Mouse (Mus musculus) limb, embryonic 11.5 days (tissue): ENCODE results near the gene Sf3a1. TPM values are rescaled to one million over a fixed set of nuclear protein-coding genes. Genes with fewer than 3 reads are reported as not detected.
"Not testable (repeated sequence)": the region's sequence is repeated elsewhere in the genome, so short reads cannot be mapped to it uniquely, and the experiment has no call there.

Experiments used
- ATAC-seq: fragments of 200-750 bp; cut with Nextera tagmentation; 2 replicates; pipeline ENCODE4 v1.8.0; 2017; ENCODE audit warnings: low read depth; ENCODE audit not compliant: insufficient number of reproducible peaks, low FRiP score, low TSS enrichment
- DNase-seq: peaks from one replicate; pipeline ENCODE4 v3.0.0-alpha.2; 2015; ENCODE audit warnings: low spot score
- H3K27ac ChIP-seq: fragments of 300-500 bp; sonication (generic); replicated peaks from 2 replicates; pipeline ENCODE4 v1.5.1; 2014; ENCODE audit warnings: low read depth, mild to moderate bottlenecking, low read length
- H3K27me3 ChIP-seq: fragments of 300-500 bp; sonication (generic); 2 replicates; pipeline ENCODE4 v1.6.1; 2014; ENCODE audit warnings: mild to moderate bottlenecking, low read length, mixed read lengths; ENCODE audit not compliant: control insufficient read depth, insufficient read depth
- H3K36me3 ChIP-seq: fragments of 300-500 bp; sonication (generic); 2 replicates; pipeline ENCODE4 v1.6.1; 2014; ENCODE audit warnings: mild to moderate bottlenecking, low read length, moderate library complexity, mixed read lengths; ENCODE audit not compliant: control insufficient read depth, insufficient read depth
- H3K4me1 ChIP-seq: fragments of 300-500 bp; sonication (generic); 2 replicates; pipeline ENCODE4 v1.6.1; 2014; ENCODE audit warnings: low read length, mixed read lengths; ENCODE audit not compliant: control insufficient read depth, insufficient read depth
- H3K4me2 ChIP-seq: fragments of 300-500 bp; sonication (generic); 2 replicates; pipeline ENCODE4 v1.6.1; 2014; ENCODE audit warnings: low read depth, mild to moderate bottlenecking, moderate library complexity; ENCODE audit not compliant: severe bottlenecking
- H3K4me3 ChIP-seq: fragments of 300-500 bp; sonication (generic); 2 replicates; pipeline ENCODE4 v1.5.1; 2014; ENCODE audit warnings: low read depth, low read length
- H3K9ac ChIP-seq: fragments of 300-500 bp; sonication (generic); 2 replicates; pipeline ENCODE4 v1.6.1; 2014; ENCODE audit warnings: mild to moderate bottlenecking, low read length
- H3K9me3 ChIP-seq: fragments of 300-500 bp; sonication (generic); 2 replicates; pipeline ENCODE4 v1.6.1; 2016; ENCODE audit warnings: low read length; ENCODE audit not compliant: control insufficient read depth
- whole genome bisulfite sequencing: fragments of 180-500 bp; shearing (Covaris S2); extraction: QIAGEN DNeasy Blood & Tissue Kit; methylation state at CpG from one replicate; pipeline ENCODE4 v1.1.7; 2014; 5-methylcytosine and 5-hydroxymethylcytosine counted together
- polyA plus RNA-seq: library from polyadenylated mRNA; unstranded; fragments of >200 nt; fragmentation: Nextera tagmentation; extraction: Ambion mirVana; gene quantifications from 2 replicates; pipeline ENCODE4 v1.2.1, GENCODE M21; 2014

Gene Sf3a1
- polyA plus RNA-seq, 1 experiment from 2014 or later = 98.3 TPM

GRCm38 (mm10) chr11:4185480-4185879 lies 25.3 kb downstream of the Sf3a1 start:
- DNase-seq, H3K4me3 ChIP-seq, H3K4me2 ChIP-seq, H3K27me3 ChIP-seq, H3K9ac ChIP-seq, H3K9me3 ChIP-seq, H3K27ac ChIP-seq, ATAC-seq, H3K4me1 ChIP-seq: not testable (repeated sequence)
- H3K36me3 ChIP-seq = peaks cover 14% of the 10 kb centered on the region
- WGBS = 91% methylated on average over 6 of the region's 6 CpGs

DNA sequence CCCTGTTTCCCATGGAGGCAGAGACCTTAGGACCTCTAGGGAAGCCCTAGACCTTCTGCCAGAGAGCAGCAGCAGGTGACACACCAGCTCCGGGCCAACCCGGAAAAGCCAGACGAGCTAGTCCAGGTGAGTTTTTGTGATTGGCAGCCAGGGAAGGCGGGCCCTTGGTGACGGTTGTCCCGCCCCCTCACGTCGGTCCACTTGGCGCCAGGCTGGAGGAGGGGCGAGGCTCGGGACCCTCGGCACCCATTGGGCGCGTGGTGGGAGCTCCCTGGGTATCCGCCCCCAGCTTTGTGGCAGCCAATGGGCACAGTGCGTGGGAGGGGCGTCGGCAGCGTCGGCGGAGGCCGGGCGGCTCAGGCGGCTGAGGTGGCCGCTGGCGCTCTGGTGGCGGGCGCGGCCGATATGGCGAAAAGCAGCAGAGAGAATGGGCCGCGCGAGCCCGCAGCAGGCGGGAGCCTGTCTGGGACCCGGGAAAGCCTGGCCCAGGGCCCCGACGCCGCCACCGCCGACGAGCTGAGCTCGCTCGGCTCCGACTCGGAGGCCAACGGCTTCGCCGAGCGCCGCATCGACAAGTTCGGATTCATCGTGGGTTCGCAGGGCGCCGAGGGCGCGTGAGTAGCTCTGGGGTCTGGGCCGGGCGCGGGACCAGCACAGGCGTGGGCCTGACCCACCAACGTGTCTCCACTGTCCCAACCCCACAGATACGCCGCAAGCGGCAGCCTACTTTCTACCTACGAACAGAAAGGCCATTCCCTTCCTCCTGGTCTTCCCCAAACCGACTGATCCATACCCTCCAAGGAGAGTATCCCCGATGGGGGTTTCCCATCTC lies 26.6 kb downstream of the Sf3a1 start, which contains the start of gene Tbc1d10a:
Gene Tbc1d10a, plus strand, starts transcription at position 304 of the 832 bp plus-strand sequence.
- Histone ChIP-seq H3K9ac (peak within 1 kb of the TSS; percentile 86), H3K4me2 (peak within 1 kb of the TSS; percentile 92), H3K36me3 (peaks cover 3% of the 10 kb centered on the region), H3K9me3 (no peaks in the 10 kb centered on the region), H3K27me3 (no peaks in the 10 kb centered on the region), H3K27ac (no peak within 1 kb of the TSS), H3K4me3 (peak within 1 kb of the TSS; percentile 83), H3K4me1 (peaks cover 8% of the 10 kb centered on the region; the same call in 1 of the 2 replicates)
- WGBS = under 1% methylated on average over 68 of the region's 71 CpGs
- ATAC-seq (peak; percentile 99), DNase-seq (peak; percentile 97)

GRCm38 (mm10) chr11:4187318-4187700 lies 27.2 kb downstream of the Sf3a1 start:
- no peak overlapping the region for H3K27ac ChIP-seq
- H3K36me3 ChIP-seq = no peaks in the 10 kb centered on the region
- H3K4me2 ChIP-seq = peak overlapping the region; percentile 92
- 12% methylated on average over 9 of the region's 9 CpGs for WGBS
- H3K9ac ChIP-seq = peak overlapping the region; percentile 86
- ATAC-seq (0 out of 2 replicates have a peak, but pooled peaks have one; percentile 6), DNase-seq (no peak)
- H3K27me3 ChIP-seq = 0 out of 2 replicates have a peak, but pooled peaks cover 2% of the 10 kb centered on the region
- H3K9me3 ChIP-seq = no peaks in the 10 kb centered on the region
- peaks cover 8% of the 10 kb centered on the region; the same call in 1 of the 2 replicates for H3K4me1 ChIP-seq
- H3K4me3 ChIP-seq = peak overlapping the region; percentile 83

- Histone ChIP-seq H3K4me3 (no peak overlapping the region), H3K4me1 (peaks cover 13% of the 10 kb centered on the region; the same call in 1 of the 2 replicates), H3K9me3 (no peaks in the 10 kb centered on the region), H3K4me2 (no peak overlapping the region), H3K27ac (no peak overlapping the region), H3K36me3 (no peaks in the 10 kb centered on the region), H3K27me3 (0 out of 2 replicates have a peak, but pooled peaks cover 2% of the 10 kb centered on the region), H3K9ac (no peak overlapping the region)
- ATAC-seq (no peak), DNase-seq (no peak)
- WGBS = 84% methylated on average over 6 of the region's 6 CpGs
Measured at GRCm38 (mm10) chr11:4189182-4189581, 29.0 kb downstream of the Sf3a1 start.

DNA sequence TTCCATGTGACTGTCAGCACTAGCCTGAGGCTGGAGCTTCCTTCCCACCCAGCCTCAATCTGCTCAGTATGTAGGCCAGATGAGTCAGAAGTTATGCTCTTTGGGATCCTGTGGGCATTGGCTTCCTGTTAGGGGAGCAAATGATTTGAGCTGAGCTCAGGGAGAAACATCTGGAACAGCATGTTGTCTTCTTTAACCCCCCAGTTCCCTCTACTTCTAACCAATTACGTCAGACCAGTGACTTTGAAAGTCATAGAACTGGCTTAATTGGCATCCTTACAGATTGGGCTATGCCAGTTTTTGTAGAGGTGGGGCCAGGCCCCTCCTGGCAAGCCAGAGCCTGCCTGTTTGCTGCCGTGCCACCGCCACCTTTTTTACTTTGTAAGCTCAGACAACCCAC lies 30.5 kb downstream of the Sf3a1 start:
- H3K9ac ChIP-seq = no peak overlapping the region
- no peak overlapping the region for H3K4me2 ChIP-seq
- DNase-seq (no peak), ATAC-seq (no peak)
- WGBS = 81% methylated on average over 3 of the region's 3 CpGs
- H3K4me3 ChIP-seq = no peak overlapping the region
- no peaks in the 10 kb centered on the region for H3K9me3 ChIP-seq
- peaks cover 13% of the 10 kb centered on the region; the same call in 1 of the 2 replicates for H3K4me1 ChIP-seq
- no peak overlapping the region; the same call in 1 of the 2 replicates for H3K27ac ChIP-seq
- 0 out of 2 replicates have a peak, but pooled peaks cover 2% of the 10 kb centered on the region for H3K27me3 ChIP-seq
- H3K36me3 ChIP-seq = no peaks in the 10 kb centered on the region

DNA sequence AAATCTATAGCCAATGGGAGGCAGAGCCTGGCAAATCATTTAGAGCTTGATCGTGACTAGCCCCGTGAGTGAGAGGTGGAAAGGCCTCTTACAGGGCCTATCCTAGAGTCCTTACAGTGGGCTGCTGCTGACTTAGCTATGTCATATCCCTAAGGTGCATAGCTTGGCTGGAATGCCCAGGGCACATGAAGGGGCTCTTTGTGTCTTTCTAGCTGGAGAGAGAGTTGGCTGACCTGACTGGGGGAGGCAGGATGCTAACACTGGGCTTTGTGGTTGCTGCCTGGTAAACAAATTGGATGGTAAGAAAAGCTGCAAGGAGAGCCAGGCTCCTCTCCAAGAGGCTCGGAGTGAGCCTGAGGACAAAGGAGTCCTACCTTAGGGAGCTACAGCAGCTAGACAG lies 32.6 kb downstream of the Sf3a1 start:
- Histone ChIP-seq H3K9ac (no peak overlapping the region), H3K27me3 (0 out of 2 replicates have a peak, but pooled peaks cover 2% of the 10 kb centered on the region), H3K4me2 (no peak overlapping the region), H3K4me3 (no peak overlapping the region), H3K27ac (no peak overlapping the region), H3K4me1 (peaks cover 8% of the 10 kb centered on the region; the same call in 1 of the 2 replicates), H3K9me3 (no peaks in the 10 kb centered on the region), H3K36me3 (no peaks in the 10 kb centered on the region)
- DNase-seq (no peak), ATAC-seq (no peak)
- 87% methylated on average over 3 of the region's 3 CpGs for WGBS

DNA sequence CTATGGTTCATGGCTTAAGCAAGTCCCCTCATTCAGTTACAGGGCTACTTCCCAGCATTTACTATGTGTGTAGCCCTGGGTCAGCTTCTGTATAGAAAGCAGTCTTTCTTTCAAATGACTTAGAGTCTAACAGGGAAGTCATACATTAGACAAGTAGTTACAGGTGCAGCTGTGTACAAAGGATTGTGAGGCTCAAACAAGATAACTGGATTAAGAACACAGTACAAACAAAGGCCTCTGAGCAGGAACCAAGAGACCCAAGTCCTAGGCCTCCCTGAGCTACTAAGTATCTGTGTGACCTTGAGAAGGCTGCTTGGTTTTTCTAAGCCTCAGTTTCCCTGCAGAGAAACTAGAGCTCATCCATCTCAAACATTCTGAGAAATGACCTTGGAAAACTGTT lies 33.3 kb downstream of the Sf3a1 start:
- H3K36me3 ChIP-seq = no peaks in the 10 kb centered on the region
- no peak overlapping the region for H3K27ac ChIP-seq
- no peak overlapping the region for H3K4me3 ChIP-seq
- DNase-seq (no peak), ATAC-seq (no peak)
- H3K9ac ChIP-seq = no peak overlapping the region
- peaks cover 8% of the 10 kb centered on the region; the same call in 1 of the 2 replicates for H3K4me1 ChIP-seq
- H3K27me3 ChIP-seq = 0 out of 2 replicates have a peak, but pooled peaks cover 2% of the 10 kb centered on the region
- H3K9me3 ChIP-seq = no peaks in the 10 kb centered on the region
- H3K4me2 ChIP-seq = no peak overlapping the region

DNA sequence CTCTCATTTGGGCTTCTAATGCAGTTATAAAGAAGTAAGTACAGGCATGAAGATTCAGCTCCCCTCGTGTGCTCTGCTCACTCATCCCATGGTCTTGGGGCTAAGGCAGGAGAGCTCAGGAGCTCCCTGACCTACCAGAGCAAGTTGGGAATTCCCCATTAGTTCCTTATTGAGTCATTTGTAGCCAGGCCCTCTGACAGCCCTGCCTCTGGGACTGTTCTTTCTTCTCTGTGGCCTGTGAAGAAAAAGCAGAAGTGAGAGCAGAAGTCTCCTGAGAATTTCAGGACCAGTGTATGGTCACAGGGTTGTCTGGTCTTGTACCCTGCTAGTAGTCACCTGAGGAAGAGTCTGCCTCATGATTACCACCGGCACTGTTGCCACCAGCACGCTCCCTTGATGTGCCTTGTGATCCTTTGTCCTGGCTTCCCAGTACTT lies 35.5 kb downstream of the Sf3a1 start:
- no peak for DNase-seq
- Histone ChIP-seq H3K9ac (no peak overlapping the region), H3K4me1 (peaks cover 8% of the 10 kb centered on the region; the same call in 1 of the 2 replicates), H3K4me2 (no peak overlapping the region), H3K36me3 (no peaks in the 10 kb centered on the region), H3K27ac (no peak overlapping the region), H3K9me3 (no peaks in the 10 kb centered on the region), H3K4me3 (no peak overlapping the region), H3K27me3 (0 out of 2 replicates have a peak, but pooled peaks cover 2% of the 10 kb centered on the region)
- ATAC-seq = no peak
- 85% methylated on average over 3 of the region's 3 CpGs for WGBS
